Mouse (Mus musculus) G1E (cell line): ENCODE results near the gene Renbp. TPM values are rescaled to one million over a fixed set of nuclear protein-coding genes. Genes with fewer than 3 reads are reported as not detected.

Experiments
- ATAC-seq: 2 replicates; pipeline ENCODE4 v1.8.0; 2016; ENCODE audit warnings: mild to moderate bottlenecking; ENCODE audit not compliant: insufficient number of reproducible peaks, poor library complexity, low FRiP score, severe bottlenecking; ENCODE audit errors: extremely low read depth
- DNase-seq: peaks from one replicate; pipeline ENCODE4 v3.0.0; 2012; ENCODE audit warnings: low spot score
- H3K27me3 ChIP-seq: 2 replicates; pipeline ENCODE4 v1.6.1; 2012; ENCODE audit warnings: mild to moderate bottlenecking, low read length, inconsistent platforms; ENCODE audit not compliant: insufficient read depth
- H3K36me3 ChIP-seq: replicated peaks from 2 replicates; pipeline ENCODE3; 2012; ENCODE audit warnings: mild to moderate bottlenecking, inconsistent platforms
- H3K4me1 ChIP-seq: 2 replicates; pipeline ENCODE4 v1.6.1; 2012; ENCODE audit warnings: low read depth, low read length, inconsistent platforms, mixed read lengths; ENCODE audit not compliant: insufficient read depth
- H3K4me3 ChIP-seq: 2 replicates; pipeline ENCODE4 v1.5.1; 2012; ENCODE audit warnings: low read depth, mild to moderate bottlenecking, inconsistent platforms, low read length, moderate library complexity, mixed read lengths
- H3K9me3 ChIP-seq: replicated peaks from 2 replicates; pipeline ENCODE4 v1.6.1; 2012; ENCODE audit warnings: inconsistent platforms
- CTCF ChIP-seq: IDR thresholded peaks from 2 replicates; pipeline ENCODE4 v1.5.1; 2012; ENCODE audit warnings: low read depth, low read length, inconsistent platforms, mixed read lengths
- GATA1 ChIP-seq: IDR thresholded peaks from 2 replicates; pipeline ENCODE4 v1.6.1; 2012; ENCODE audit warnings: borderline replicate concordance, low read length, inconsistent platforms, mixed read lengths
- GATA2 ChIP-seq: IDR thresholded peaks from 2 replicates; pipeline ENCODE4 v1.6.1; 2012; ENCODE audit warnings: low read depth, low read length, inconsistent platforms, borderline replicate concordance
- POLR2AphosphoS5 ChIP-seq: IDR thresholded peaks from 2 replicates; pipeline ENCODE4 v1.6.1; 2012; ENCODE audit warnings: low read depth, low read length, inconsistent platforms; ENCODE audit not compliant: insufficient replicate concordance
- TAL1 ChIP-seq: conservative IDR thresholded peaks from 2 replicates; pipeline ENCODE4 v1.6.1; 2012; ENCODE audit warnings: low read depth, low read length, inconsistent platforms, mixed read lengths
- polyA plus RNA-seq: library from polyadenylated mRNA; stranded (reverse); fragments of >175 nt; gene quantifications from 2 replicates; pipeline ENCODE4 v1.2.3, GENCODE M21; 2012
- total RNA-seq, 2 experiments: library from RNA; stranded (forward) in 1 of 2; stranded (reverse) in 1 of 2; fragments of 200-1000 nt in 1 of 2; fragments of >200 nt in 1 of 2; fragmentation: Nextera tagmentation in 1 of 2; gene quantifications; 2 replicates each; pipeline ENCODE4 v1.2.3; 2014 to 2017

Gene Renbp
- total and polyA plus RNA-seq, 3 experiments, result 42.7 to 196 (median 139) TPM

DNA sequence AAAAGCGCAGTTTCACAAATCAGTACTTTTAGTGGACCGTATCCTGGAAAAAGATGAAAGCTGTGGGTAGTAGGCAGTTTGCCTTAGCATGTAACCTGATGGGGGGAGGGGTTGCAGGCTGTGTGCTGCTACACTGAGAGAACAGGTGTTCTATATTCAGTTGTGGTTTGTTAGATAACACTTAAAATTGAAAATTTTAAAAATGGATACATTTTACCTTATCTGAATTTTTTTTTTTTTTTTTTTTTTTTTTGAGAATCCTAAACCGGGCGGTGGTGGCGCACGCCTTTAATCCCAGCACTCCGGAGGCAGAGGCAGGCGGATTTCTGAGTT is 8.1 kb downstream of the Renbp start:
- TF ChIP-seq GATA1 (no peak), CTCF (no peak), GATA2 (no peak), TAL1 (no peak), POLR2AphosphoS5 (no peak)
- H3K4me3 ChIP-seq, result peak overlapping the region; percentile 83; the same call in 1 of the 2 replicates
- no peaks in the 10 kb centered on the region for H3K27me3 ChIP-seq
- ATAC-seq (no peak), DNase-seq (no peak)
- H3K4me1 ChIP-seq, result peaks cover 35% of the 10 kb centered on the region
- H3K36me3 ChIP-seq, result peaks cover 56% of the 10 kb centered on the region
- H3K9me3 ChIP-seq, result no peaks in the 10 kb centered on the region

DNA sequence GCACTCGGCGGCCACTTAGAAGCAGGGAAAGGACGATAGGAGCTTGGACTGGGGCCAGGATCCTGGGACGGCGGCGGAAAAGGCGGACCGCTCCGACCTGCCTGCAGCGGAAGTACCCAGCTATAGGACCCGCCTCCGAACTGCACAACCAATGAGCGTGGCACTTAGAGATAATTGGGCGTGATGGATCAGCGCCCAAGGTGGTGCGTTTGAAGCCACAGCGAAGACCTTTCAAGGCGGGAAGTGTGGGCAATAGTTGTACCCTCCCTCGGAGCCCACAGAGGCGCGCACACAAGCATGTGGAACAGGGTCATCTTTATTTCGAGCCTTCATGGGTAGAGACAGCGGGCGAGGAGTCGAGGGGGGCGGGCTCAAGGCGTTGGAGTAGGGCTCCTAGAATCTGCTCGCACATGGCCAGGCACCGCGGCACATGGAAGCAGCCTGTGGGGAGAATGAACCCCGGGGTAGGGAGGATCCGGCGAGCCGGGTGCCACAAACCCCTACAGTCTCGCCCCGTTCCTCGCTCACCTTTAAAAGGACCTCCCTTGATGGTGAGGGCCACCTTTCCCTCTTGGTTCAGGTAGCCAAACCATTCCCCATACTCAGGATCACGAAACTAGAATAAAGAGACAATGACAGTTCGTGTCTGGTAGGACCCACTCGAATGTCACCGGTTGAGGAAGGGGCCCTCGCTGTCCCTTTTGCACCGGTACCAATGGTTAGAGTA is 8.7 kb downstream of the Renbp start, which contains the start of the genes Arhgap4 and Naa10:
TSS of gene Arhgap4 (minus strand) at position 48 of the 727 bp plus-strand sequence.
TSS of gene Naa10 (minus strand) at position 122 of the 727 bp plus-strand sequence.
- peak; percentile 90 for ATAC-seq
- peak within 1 kb of the TSS; percentile 83 for H3K4me3 ChIP-seq
- no peaks in the 10 kb centered on the region for H3K9me3 ChIP-seq
- no peaks in the 10 kb centered on the region for H3K27me3 ChIP-seq
- H3K36me3 ChIP-seq, result peaks cover 58% of the 10 kb centered on the region
- peak; percentile 66 for DNase-seq
- TF ChIP-seq TAL1 (no peak), GATA2 (no peak)
- peaks cover 40% of the 10 kb centered on the region for H3K4me1 ChIP-seq

GRCm38 (mm10) chrX:73921285-73921822 is 9.3 kb downstream of the Renbp start:
- H3K4me3 ChIP-seq, result peak overlapping the region; percentile 83
- peaks cover 61% of the 10 kb centered on the region for H3K36me3 ChIP-seq
- TF ChIP-seq CTCF, result no peak
- no peak for TF ChIP-seq POLR2AphosphoS5
- TF ChIP-seq GATA1, result no peak
- TF ChIP-seq GATA2, result no peak
- TF ChIP-seq TAL1, result no peak
- no peaks in the 10 kb centered on the region for H3K9me3 ChIP-seq
- H3K4me1 ChIP-seq, result peaks cover 43% of the 10 kb centered on the region
- no peak for DNase-seq
- ATAC-seq, result no peak
- no peaks in the 10 kb centered on the region for H3K27me3 ChIP-seq

DNA sequence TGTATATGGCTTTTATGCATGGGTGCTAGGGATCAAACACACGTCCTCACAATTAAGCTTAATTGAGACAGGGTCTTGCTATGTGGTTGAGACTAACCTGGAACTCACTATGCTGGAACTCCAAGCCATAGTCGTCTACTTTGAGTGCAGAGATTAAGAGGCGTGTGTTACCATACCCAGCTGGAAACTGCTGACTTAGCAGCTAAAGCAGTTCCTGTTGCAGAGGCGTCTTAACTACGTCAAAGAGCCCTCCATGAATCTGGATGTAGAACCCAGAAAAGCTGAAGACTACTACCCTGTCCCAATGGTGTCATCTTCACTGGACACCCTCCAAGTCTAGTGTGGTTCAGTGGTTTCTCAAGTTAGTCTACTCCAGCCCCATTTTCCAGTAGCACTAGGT is 12.0 kb downstream of the Renbp start:
- Histone ChIP-seq H3K4me3 (no peak overlapping the region), H3K27me3 (no peaks in the 10 kb centered on the region), H3K9me3 (no peaks in the 10 kb centered on the region), H3K4me1 (peaks cover 52% of the 10 kb centered on the region), H3K36me3 (peaks cover 52% of the 10 kb centered on the region)
- no peak for ATAC-seq
- TF ChIP-seq GATA2 (no peak), CTCF (no peak), POLR2AphosphoS5 (no peak), TAL1 (no peak), GATA1 (no peak)
- no peak for DNase-seq

DNA sequence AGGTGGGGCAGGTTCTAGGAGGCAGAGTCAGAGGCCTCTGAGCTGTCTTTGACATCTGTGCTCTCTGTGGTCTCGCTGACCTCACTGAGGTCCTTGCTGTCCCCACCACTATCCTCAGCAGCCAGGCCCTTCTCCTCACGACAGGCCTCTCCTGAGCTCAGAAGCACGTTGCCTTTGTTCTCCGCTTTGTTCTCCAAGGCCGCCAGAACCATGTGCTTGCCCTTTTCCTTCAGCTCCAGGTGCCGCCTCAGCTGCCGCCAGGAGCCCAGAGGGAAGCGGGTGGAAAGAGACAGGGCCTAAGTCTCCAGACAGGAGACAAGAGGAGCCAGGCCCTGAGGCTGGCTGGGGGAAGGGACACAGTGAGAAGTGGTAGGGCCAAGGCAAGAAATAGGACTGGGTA is 13.7 kb downstream of the Renbp start:
- no peak for TF ChIP-seq GATA2
- no peak for TF ChIP-seq GATA1
- TF ChIP-seq POLR2AphosphoS5, result no peak
- TF ChIP-seq TAL1, result no peak
- no peak for TF ChIP-seq CTCF
- peak overlapping the region; percentile 13; the same call in 1 of the 2 replicates for H3K4me3 ChIP-seq
- no peaks in the 10 kb centered on the region for H3K9me3 ChIP-seq
- DNase-seq (no peak), ATAC-seq (no peak)
- peaks cover 52% of the 10 kb centered on the region for H3K4me1 ChIP-seq
- H3K36me3 ChIP-seq, result peaks cover 57% of the 10 kb centered on the region
- no peaks in the 10 kb centered on the region for H3K27me3 ChIP-seq

DNA sequence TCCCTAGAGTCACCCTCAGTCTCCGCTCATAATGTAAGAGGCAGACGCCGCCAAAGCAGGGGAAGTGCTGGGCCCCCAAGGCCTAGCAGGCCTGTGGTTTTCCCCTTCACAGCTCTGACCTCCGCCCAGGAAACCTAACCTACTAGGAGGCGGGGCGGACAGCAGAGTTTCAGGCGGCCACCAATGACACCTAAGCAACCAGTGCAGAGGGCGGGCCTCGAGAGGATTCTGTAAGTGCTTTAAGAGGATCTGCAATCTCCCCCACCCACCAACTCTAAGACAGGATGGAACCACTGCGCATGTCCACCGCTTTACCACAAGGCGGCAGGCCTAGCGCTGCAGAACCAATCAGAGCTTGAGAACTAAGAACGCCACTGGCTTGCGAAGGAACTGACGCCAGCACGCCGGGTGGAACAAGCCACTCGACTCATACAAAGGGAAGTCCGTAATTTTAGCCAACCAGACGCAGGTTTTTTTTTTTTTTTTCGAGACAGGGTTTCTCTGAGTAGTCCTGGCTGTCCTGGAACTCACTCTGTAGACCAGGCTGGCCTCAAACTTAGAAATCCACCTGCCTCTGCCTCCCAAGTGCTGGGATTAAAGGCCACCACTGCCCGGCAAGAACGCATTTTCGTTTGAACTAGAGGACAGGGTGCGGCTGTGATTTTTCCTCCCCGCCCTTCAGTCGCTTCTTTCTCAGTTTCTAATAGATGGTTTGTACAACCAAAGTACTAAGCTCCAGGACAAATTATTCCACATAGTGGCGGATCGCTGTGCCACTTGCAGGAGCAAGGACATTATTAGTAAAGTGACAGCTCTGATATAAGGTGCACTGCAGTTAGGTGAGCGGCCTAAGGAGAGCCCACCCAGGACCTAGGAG is 15.6 kb downstream of the Renbp start:
- ATAC-seq (peak; percentile 92), DNase-seq (peak; percentile 68)
- Histone ChIP-seq H3K9me3 (no peaks in the 10 kb centered on the region), H3K4me1 (peaks cover 63% of the 10 kb centered on the region), H3K4me3 (peak overlapping the region; percentile 23; the same call in 1 of the 2 replicates), H3K27me3 (no peaks in the 10 kb centered on the region), H3K36me3 (peaks cover 54% of the 10 kb centered on the region)
- TF ChIP-seq TAL1 (no peak), POLR2AphosphoS5 (no peak), GATA1 (no peak), GATA2 (no peak), CTCF (no peak)
